Mouse (Mus musculus): ENCODE measurements at regions not wholly inside any gene's neighbourhood (a gene's known extent, or its start where the extent isn't known, plus 50 kb on each side); places are given as distances from the start of the nearest gene placed in this dataset.

DNA sequence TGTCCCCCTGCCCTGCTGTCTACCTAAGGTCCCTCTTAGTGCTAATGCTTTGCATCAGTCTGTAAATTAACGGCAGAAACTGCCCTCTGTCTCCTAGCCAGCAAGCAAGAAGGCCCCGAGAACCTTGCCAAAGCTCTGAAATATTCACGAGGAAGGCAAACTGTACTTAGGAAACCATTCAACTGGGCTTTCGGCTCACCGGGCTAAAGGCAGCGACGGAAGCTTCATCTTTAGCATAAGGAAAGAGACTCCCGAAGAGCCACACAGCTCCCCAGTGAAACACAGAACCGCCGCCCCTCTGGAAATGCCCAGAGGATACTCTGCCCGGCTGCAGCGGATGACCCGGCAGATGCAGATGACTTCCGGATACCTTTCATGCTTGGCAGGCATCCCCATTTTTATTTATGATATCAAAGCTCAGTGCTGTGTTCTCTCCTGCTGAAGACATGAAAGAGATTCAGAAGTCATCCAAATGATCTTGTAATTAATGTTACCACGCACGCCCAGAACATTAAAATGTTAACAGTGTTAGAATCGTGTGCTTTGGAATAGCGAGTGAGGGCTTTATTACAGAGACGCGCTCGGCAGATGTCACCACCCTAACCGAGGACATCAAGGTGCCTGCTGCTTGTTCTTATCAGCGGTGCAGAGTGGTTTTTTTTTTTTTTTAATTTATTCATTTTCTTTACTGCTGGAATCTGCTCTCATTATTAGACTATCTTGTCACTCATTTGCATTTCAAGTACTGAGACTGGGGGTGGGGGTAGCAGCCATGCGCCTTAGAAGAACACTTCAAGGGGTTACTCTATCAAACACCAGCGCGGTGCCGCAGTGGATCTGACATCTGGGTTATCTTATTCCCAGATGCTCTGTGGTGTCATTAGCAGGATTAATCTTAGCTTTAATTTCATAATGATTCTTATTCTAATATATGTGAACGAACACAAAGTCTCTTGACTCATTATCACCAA is 127.2 kb downstream of the Zfp326 start:
- Histone ChIP-seq H3K27ac (ENCODE audit: insufficient read depth, low read depth, low read length) (no peak overlapping the region), H3K4me1 (ENCODE audit: control insufficient read depth, insufficient read depth, low read length) (no peaks in the 10 kb centered on the region), H3K27me3 (replicated peaks; ENCODE audit: control insufficient read depth, insufficient read depth, low read length) (no peaks in the 10 kb centered on the region; the same call in 1 of the 2 replicates), H3K4me3 (ENCODE audit: insufficient read depth, low read depth, low read length) (no peak overlapping the region), H3K36me3 (ENCODE audit: control insufficient read depth, insufficient read depth, low read length) (no peaks in the 10 kb centered on the region)
- DNase-seq: no peak
- TF ChIP-seq POLR2A (IDR thresholded peaks at IDR 0.05; ENCODE audit: low read depth, low read length) (no peak), CTCF (conservative IDR thresholded peaks at IDR 0.05; ENCODE audit: insufficient read depth, insufficient read length, low read depth, low read length) (no peak)
- WGBS: 48% methylated on average over 28 of the region's 28 CpGs

DNA sequence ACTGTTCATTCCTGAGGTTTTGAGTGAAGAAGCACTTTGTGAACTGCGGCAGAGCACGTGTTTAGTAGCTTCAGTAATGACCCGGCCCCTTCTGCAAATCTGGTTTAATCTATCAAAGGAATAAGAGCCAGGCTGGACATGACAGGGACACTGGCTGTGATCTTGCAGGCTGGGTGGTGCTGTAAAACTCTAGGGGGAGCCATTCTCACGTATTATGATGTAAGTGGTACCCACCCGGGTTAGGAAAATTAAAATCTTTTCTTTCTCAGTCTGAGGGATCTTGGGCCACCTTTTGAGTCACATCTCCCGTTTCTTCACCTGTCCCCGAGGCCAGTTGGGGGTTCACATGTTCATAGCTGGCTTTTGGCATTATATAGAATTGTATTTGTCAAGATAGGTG is 126.0 kb downstream of the Zfp326 start:
- H3K36me3 ChIP-seq (ENCODE audit: control insufficient read depth, insufficient read depth, low read length): no peaks in the 10 kb centered on the region
- WGBS: 30% methylated on average over 7 of the region's 7 CpGs
- no peaks in the 10 kb centered on the region for H3K4me1 ChIP-seq (ENCODE audit: control insufficient read depth, insufficient read depth, low read length)
- no peak for DNase-seq
- no peak overlapping the region for H3K27ac ChIP-seq (ENCODE audit: insufficient read depth, low read depth, low read length)
- no peaks in the 10 kb centered on the region; the same call in 1 of the 2 replicates for H3K27me3 ChIP-seq (replicated peaks; ENCODE audit: control insufficient read depth, insufficient read depth, low read length)
- H3K4me3 ChIP-seq (ENCODE audit: insufficient read depth, low read depth, low read length): no peak overlapping the region
- TF ChIP-seq POLR2A (IDR thresholded peaks at IDR 0.05; ENCODE audit: low read depth, low read length) (no peak), CTCF (conservative IDR thresholded peaks at IDR 0.05; ENCODE audit: insufficient read depth, insufficient read length, low read depth, low read length) (peak; percentile 43)

DNA sequence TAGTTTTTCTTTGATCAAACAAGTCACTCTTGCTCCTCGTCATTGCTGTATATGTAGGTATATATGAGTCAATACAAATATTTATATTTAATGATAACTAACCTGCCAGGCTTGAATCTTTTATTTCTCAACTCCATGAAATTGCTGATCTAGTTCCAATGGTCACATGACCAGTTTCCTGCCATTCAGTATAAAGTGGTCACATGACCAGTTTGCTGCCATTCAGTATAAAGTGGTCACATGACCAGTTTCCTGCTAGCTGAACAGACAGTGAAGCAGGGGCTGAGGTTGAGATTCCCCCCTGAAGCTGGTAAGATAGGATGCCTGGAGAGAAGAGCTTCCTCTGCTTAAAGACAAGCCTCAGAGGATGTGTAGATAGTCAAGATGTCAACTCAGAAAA is 117.9 kb downstream of the Zfp326 start:
- H3K4me3 ChIP-seq (ENCODE audit: insufficient read depth, low read depth, low read length): no peak overlapping the region
- H3K36me3 ChIP-seq (ENCODE audit: control insufficient read depth, insufficient read depth, low read length): no peaks in the 10 kb centered on the region
- WGBS: 92% methylated on average over 1 of the region's 1 CpGs
- TF ChIP-seq POLR2A (IDR thresholded peaks at IDR 0.05; ENCODE audit: low read depth, low read length): no peak
- TF ChIP-seq CTCF (conservative IDR thresholded peaks at IDR 0.05; ENCODE audit: insufficient read depth, insufficient read length, low read depth, low read length): no peak
- no peak for DNase-seq
- H3K27me3 ChIP-seq (replicated peaks; ENCODE audit: control insufficient read depth, insufficient read depth, low read length): no peaks in the 10 kb centered on the region
- H3K27ac ChIP-seq (ENCODE audit: insufficient read depth, low read depth, low read length): no peak overlapping the region
- H3K4me1 ChIP-seq (ENCODE audit: control insufficient read depth, insufficient read depth, low read length): no peaks in the 10 kb centered on the region

DNA sequence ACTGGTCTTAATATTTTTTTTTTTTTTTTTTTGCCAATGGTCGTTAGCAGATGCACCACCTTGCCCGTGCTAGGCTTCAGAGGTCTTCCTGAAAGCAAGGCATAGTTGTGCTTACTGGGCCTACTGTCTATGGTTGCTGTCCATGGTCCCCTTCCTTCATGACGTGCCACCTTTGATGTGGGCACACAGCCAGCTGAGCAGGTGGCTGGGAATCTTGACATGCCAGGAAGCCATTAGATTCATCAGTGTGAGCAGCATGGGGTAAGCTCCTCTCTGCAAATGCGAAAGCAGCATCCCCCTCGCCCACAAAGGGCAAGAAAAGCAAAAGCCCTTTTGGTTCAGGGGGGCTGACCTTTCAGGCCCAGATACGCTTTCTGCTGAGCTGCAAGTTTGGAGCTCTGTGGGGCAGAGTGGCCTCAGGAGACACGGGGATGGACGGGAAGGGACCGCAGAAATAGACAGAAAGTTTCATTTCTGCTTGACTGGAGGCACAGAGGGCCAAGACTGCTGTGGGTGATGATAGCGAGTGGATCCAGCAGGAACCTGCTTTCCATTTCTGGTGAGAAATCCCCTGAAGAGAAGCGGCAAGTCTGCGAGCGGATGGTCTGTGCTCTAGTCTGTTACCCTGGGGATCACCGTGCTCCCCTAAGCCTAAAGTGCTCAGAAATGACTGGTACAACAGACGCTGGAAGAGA is 116.8 kb downstream of the Zfp326 start:
- TF ChIP-seq POLR2A (IDR thresholded peaks at IDR 0.05; ENCODE audit: low read depth, low read length): no peak
- TF ChIP-seq CTCF (conservative IDR thresholded peaks at IDR 0.05; ENCODE audit: insufficient read depth, insufficient read length, low read depth, low read length): no peak
- Histone ChIP-seq H3K4me3 (ENCODE audit: insufficient read depth, low read depth, low read length) (no peak overlapping the region), H3K36me3 (ENCODE audit: control insufficient read depth, insufficient read depth, low read length) (no peaks in the 10 kb centered on the region), H3K4me1 (ENCODE audit: control insufficient read depth, insufficient read depth, low read length) (no peaks in the 10 kb centered on the region), H3K27me3 (replicated peaks; ENCODE audit: control insufficient read depth, insufficient read depth, low read length) (no peaks in the 10 kb centered on the region), H3K27ac (ENCODE audit: insufficient read depth, low read depth, low read length) (no peak overlapping the region)
- WGBS: 72% methylated on average over 15 of the region's 15 CpGs
- no peak for DNase-seq

DNA sequence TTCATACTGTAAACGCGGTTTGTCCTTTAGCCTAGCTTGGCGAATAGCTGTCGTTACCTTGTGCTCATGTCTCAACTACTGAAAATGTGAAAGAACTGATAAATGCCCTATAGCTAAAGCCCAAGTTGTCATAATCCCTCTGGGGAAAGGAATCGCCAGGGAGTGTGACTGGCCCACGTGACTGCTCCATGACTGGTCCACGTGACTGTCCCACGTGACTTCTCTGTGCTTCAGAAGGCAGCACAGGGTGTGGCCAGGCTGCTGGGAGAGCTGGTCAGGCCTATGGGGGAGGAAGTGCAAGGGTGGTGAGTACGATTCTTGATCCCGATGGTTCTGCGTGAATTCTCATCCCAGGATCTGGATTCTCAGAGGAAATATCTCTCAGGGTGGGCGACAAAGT is 114.4 kb downstream of the Zfp326 start:
- Histone ChIP-seq H3K4me1 (ENCODE audit: control insufficient read depth, insufficient read depth, low read length) (no peaks in the 10 kb centered on the region), H3K4me3 (ENCODE audit: insufficient read depth, low read depth, low read length) (no peak overlapping the region), H3K36me3 (ENCODE audit: control insufficient read depth, insufficient read depth, low read length) (no peaks in the 10 kb centered on the region), H3K27me3 (replicated peaks; ENCODE audit: control insufficient read depth, insufficient read depth, low read length) (no peaks in the 10 kb centered on the region), H3K27ac (ENCODE audit: insufficient read depth, low read depth, low read length) (no peak overlapping the region)
- TF ChIP-seq POLR2A (IDR thresholded peaks at IDR 0.05; ENCODE audit: low read depth, low read length): no peak
- no peak for TF ChIP-seq CTCF (conservative IDR thresholded peaks at IDR 0.05; ENCODE audit: insufficient read depth, insufficient read length, low read depth, low read length)
- WGBS: 84% methylated on average over 12 of the region's 12 CpGs
- DNase-seq: no peak

DNA sequence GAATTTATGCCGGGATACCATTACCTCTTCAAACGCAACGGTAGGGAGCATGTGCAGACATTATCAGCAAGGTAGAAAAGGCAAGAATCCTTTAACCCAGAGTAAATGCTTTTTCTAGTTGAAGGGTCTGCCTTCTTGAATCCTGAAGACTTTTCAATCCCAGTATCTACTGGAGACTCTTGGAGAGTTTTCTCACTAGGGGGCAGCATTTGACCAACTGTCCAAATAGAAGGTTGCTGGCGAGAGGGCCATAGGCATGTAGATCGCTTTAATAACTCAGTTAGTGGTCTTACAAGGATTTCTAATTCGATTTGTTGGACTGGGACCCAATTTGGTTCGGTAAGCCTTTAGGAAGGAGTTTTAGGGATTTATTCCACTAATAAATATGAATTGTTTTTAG is 110.0 kb downstream of the Zfp326 start:
- DNase-seq: peak; percentile 42
- H3K27me3 ChIP-seq (replicated peaks; ENCODE audit: control insufficient read depth, insufficient read depth, low read length): no peaks in the 10 kb centered on the region

DNA sequence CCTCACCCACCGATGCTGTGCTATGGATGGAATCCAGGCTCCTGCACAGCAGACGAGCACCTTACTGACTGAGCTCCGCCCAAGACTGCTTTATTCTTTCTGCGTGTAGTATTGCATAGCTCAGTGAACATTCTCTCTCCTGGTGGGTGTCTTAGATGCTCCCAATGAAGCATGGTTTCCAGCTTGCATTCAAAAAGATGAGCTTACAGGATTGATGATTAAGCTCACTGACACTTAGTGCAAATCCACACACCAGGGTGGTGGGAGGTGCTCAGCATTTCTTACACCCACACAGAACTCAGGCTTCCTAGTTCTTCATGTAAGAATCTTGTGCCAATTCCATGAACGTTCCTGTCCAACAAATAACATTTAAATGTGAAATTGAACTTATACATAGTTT is 106.8 kb downstream of the Zfp326 start:
- no peak overlapping the region for H3K4me3 ChIP-seq (ENCODE audit: insufficient read depth, low read depth, low read length)
- H3K27me3 ChIP-seq (replicated peaks; ENCODE audit: control insufficient read depth, insufficient read depth, low read length): no peaks in the 10 kb centered on the region
- 63% methylated on average over 5 of the region's 5 CpGs for WGBS
- no peaks in the 10 kb centered on the region for H3K36me3 ChIP-seq (ENCODE audit: control insufficient read depth, insufficient read depth, low read length)
- no peak overlapping the region for H3K27ac ChIP-seq (ENCODE audit: insufficient read depth, low read depth, low read length)
- DNase-seq: no peak
- no peak for TF ChIP-seq POLR2A (IDR thresholded peaks at IDR 0.05; ENCODE audit: low read depth, low read length)
- TF ChIP-seq CTCF (conservative IDR thresholded peaks at IDR 0.05; ENCODE audit: insufficient read depth, insufficient read length, low read depth, low read length): no peak
- no peaks in the 10 kb centered on the region for H3K4me1 ChIP-seq (ENCODE audit: control insufficient read depth, insufficient read depth, low read length)

More for the DNA sequence above, 110.0 kb downstream of the Zfp326 start:
- H3K4me3 ChIP-seq (ENCODE audit: insufficient read depth, low read depth, low read length): no peak overlapping the region
- H3K4me1 ChIP-seq (ENCODE audit: control insufficient read depth, insufficient read depth, low read length): no peaks in the 10 kb centered on the region
- no peak overlapping the region for H3K27ac ChIP-seq (ENCODE audit: insufficient read depth, low read depth, low read length)
- TF ChIP-seq POLR2A (IDR thresholded peaks at IDR 0.05; ENCODE audit: low read depth, low read length) (no peak), CTCF (conservative IDR thresholded peaks at IDR 0.05; ENCODE audit: insufficient read depth, insufficient read length, low read depth, low read length) (peak; percentile 39)
- 33% methylated on average over 7 of the region's 7 CpGs for WGBS
- no peaks in the 10 kb centered on the region for H3K36me3 ChIP-seq (ENCODE audit: control insufficient read depth, insufficient read depth, low read length)

All from kidney, adult 2 months (tissue).